Mouse (Mus musculus) spleen, embryonic (tissue): ENCODE measurements at regions not wholly inside any gene's neighbourhood (a gene's known extent, or its start where the extent isn't known, plus 50 kb on each side); places are given as distances from the start of the nearest gene placed in this dataset.

Experiments used
- CTCF ChIA-PET: fragments of 350-600 bp; sonication (Branson Sonifier 250); formaldehyde crosslinking; loops from one replicate; lab custom pipeline; 2022; lab: Charles Lee

DNA sequence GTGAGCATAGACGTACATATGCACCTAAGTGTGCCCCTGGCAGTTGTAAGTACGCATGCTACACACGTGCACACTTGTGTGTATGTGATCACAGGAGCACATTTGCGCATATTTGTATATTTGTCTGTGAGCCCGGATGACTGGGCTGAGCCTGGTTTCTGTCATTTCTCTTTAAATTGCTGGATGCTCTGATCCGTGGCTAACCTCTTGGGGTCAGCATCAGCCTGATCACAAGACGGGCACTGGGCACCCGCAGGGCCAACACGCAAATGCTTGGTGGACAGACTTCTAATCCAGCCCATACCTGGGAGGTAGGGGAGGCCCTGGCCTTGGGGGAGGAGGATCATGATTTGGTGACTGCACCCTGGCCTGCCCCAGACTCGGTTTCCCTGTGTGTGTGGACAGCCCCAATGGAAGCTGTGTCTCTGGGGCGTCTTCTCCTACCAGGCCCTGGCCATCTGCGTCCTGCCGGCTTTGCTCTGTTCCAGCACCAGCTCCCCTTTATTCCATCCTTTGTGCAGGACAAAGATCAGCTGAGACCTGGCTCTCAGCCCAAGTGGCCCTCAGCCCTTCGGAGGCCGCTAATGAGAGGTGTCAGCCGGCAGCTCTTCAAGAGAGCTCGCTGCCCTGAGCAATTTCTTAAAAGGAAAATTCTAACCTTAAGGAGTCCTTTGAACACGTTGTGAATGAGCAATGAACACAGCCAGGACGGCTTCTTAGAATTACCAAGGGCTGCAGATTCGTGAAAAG, 155.0 kb upstream of the A530016L24Rik start:
- CTCF ChIA-PET: no interaction called here

DNA sequence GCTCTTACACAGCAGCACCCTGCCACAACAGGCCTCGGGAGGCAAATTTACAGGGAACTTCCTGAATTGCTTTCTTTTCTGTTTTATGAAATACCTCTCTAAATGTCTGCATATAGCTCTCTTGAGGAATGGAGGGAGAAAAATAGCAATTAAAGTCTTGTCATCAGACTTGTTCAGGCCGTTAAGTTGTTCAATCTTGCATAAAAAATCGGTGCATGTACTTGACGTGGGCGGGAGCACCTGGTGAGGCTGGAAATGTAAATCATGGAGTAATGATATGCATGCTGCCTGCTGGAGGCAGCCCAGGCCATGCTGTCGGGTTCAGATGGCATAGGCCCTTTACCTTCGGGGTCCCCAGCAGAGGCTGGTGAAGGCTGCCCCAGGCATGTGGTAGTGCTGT, 153.6 kb upstream of the A530016L24Rik start:
- CTCF ChIA-PET: no interaction called here

- CTCF ChIA-PET: no interaction called here
These were observed 152.5 kb upstream of the A530016L24Rik start for GRCm38 (mm10) chr12:112336691-112337295.

DNA sequence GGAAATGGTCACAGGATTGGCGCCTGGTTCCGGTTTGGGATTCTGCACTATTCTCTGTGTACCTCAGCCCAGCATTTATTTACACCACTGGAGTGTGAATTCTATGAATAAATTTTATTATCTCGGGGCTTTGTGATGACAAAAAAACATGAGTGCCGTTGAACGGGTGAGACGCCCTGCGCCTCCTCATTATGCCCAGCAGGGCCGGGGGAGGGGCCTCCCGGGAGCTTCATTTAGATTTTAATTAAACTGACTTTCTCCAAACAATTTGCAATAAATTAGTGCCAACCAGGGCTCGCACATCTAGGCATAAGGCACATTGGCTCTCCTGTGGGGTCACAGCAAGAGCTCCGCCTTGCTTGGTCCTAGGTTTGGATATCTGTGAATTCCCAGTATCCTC, 151.8 kb upstream of the A530016L24Rik start:
- CTCF ChIA-PET: no interaction called here

- CTCF ChIA-PET: no interaction called here
These were observed 150.3 kb upstream of the A530016L24Rik start for GRCm38 (mm10) chr12:112338976-112339375.

DNA sequence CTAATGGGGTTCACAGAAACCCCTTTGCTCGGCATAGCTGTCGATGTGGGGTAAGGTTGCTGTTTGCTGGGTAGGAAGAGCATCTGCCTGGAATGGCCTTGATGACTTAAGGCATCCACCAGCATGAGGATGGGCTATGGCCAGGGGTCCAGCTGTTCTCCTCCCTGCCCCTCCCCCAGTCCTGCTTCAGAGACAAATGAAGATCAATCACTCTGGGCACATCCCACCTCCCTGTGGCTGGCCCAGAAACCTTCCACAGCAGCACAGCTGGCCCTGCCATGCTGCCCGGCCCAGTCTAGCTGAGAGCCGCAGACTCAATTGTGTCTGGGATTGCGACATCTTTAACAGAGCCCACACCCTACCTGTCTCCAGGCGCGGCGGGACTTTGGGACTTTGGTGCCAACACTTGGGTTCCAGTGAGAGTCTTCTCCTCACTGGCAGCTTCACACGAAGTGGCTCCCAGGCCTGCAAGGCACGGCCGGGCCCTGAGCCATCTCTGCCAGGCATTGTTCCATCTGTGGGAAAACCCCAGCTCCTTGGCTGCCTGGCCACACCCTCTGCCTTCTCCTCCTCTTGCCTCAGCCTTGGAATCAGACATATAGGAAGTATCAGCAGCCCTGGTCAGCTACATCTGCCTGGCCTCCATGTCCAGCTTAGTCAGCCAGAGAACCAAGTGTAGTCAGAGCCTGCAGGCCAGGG, 149.6 kb upstream of the A530016L24Rik start:
- CTCF ChIA-PET: no interaction called here

DNA sequence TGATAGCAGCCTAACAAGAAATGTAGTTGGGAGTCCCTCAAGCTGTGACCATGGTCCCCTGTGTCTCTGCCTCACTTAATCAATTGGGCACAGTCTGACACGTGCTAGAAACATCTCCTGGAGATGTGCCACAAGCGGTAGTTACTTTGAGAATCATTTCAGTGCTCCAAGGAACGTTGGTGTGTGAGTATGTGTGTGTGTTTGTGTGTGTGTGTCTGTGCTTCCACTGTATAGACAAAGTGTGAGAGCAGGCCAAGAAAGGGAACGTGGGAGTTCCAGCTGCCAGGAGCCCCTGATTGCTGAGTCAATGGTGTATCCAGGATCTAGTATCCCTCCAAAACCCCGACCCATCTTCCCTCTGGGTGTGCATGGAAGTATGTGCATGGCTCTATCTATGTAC, 149.0 kb upstream of the A530016L24Rik start:
- CTCF ChIA-PET: no interaction called here

DNA sequence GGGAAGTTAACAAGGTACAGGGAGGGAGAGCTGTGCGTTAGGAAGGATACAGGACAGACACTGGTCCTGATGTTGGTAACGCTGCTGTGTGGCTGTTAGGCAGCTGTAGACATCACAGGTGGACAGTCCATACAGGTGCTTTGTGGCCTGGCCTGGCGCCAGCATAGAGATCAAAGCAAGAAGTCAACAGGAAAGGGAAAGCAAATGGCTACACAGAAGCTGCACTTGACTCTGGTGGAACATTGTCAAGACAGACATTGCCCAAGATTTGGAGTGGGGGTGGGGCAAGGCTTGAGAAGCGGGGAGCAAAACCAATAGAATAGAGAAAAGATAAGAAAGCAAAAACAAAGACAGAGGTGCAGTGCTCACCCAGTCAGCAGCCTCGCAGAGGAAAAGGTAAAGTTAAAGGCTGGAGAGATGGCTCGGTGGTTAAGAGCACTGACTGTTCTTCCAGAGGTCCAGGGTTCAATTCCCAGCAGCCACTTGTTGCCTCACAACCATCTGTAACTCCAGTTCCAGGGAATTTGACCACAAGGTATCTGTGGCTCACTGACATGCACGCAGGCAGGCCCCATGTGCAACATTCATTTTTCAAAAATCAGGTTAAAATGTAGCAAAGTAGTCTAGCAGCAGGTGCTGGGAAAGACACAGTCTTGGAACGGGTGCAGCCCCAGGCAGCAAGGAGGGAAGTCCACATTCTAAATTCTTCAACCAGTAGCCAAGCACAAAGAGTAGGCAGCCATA, 147.3 kb upstream of the A530016L24Rik start:
- CTCF ChIA-PET: no interaction called here

GRCm38 (mm10) chr12:112343064-112343463, 146.2 kb upstream of the A530016L24Rik start:
- CTCF ChIA-PET: no interaction called here

GRCm38 (mm10) chr12:112344285-112344684, 145.0 kb upstream of the A530016L24Rik start:
- CTCF ChIA-PET: no interaction called here

GRCm38 (mm10) chr12:112345797-112346196, 143.5 kb upstream of the A530016L24Rik start:
- CTCF ChIA-PET: no interaction called here

DNA sequence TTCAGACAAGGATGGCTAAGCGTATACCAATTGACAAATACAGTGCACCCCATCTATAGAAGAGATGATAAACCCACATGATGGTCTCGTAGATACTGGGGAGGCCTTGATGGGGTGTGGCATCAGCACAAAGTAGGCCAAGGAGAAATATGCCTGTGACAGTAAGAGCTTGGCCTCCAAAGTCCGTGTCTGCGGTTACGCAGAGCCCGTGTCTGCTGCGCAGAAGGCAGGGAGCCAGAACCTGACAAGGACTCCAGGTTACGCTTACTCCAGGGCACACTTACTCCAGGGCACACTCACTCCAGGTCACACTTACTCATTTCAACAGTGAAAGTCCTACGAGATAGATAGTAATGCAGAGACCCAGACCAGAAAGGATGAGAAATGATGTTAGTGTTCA, 141.1 kb upstream of the A530016L24Rik start:
- CTCF ChIA-PET: no interaction called here

DNA sequence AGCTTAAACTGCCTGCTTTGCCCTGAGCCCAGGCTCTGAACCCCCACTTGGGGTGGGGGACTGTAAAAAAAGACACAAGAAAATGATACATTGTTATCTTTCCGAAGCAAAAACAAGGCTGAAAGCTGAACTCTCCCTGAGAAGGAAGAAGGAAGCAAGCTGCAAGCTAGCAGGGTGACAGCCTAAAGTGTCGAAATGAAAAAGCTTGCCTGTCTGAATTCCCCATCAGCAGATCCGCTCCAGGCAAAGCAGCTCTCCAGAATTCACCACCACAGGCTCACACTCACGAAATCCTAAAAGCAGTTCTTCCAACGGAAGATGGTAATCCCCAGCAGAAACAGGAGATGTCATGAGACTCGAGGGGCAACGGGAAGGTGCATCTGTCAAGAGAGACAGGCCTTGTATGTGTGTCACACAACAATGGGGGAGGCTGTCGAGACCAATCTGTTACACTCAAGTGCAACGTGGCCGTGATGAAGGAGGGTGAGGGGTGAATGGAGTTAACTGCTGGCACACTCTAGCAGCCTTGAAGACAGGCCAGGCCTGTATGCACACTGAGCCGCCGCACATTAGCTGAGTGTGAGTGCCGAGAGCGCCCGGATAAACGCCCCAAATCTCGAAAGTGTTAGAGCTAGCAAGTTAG, 139.5 kb upstream of the A530016L24Rik start:
- CTCF ChIA-PET: interaction anchor here (0.7 kb wide), 1 partner anchor 64 kb away, joined by 3 read pairs; no protein-coding TSS in a partner anchor

- CTCF ChIA-PET: no interaction called here
These were observed 138.5 kb upstream of the A530016L24Rik start for GRCm38 (mm10) chr12:112350733-112351132.

GRCm38 (mm10) chr12:112363349-112363748, 125.9 kb upstream of the A530016L24Rik start:
- CTCF ChIA-PET: no interaction called here

GRCm38 (mm10) chr12:112367221-112367620, 122.0 kb upstream of the A530016L24Rik start:
- CTCF ChIA-PET: no interaction called here

DNA sequence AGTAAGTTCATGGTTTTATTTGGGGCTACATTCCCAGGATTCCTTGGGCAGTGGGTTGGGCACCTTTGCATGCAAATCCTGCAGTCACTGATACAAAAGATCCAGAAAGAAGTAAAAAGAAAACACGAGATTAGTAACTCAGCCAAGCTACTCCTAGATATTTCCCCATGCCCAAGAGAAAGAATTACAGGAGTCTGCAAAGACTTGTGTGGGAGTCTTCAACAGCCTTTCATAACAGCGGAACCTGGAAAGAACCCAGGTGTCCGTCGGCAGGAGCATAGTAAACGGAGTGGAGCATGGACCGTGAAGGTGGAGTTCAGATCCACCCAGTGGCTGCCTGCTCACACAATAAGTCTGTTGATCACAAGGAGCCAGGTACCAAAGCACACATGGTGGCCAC, 121.1 kb upstream of the A530016L24Rik start:
- CTCF ChIA-PET: no interaction called here

- CTCF ChIA-PET: interaction anchor here (0.5 kb wide), 1 partner anchor 366 kb away, joined by 3 read pairs; no protein-coding TSS in a partner anchor
These were observed 119.5 kb upstream of the A530016L24Rik start for GRCm38 (mm10) chr12:112369581-112370371.

DNA sequence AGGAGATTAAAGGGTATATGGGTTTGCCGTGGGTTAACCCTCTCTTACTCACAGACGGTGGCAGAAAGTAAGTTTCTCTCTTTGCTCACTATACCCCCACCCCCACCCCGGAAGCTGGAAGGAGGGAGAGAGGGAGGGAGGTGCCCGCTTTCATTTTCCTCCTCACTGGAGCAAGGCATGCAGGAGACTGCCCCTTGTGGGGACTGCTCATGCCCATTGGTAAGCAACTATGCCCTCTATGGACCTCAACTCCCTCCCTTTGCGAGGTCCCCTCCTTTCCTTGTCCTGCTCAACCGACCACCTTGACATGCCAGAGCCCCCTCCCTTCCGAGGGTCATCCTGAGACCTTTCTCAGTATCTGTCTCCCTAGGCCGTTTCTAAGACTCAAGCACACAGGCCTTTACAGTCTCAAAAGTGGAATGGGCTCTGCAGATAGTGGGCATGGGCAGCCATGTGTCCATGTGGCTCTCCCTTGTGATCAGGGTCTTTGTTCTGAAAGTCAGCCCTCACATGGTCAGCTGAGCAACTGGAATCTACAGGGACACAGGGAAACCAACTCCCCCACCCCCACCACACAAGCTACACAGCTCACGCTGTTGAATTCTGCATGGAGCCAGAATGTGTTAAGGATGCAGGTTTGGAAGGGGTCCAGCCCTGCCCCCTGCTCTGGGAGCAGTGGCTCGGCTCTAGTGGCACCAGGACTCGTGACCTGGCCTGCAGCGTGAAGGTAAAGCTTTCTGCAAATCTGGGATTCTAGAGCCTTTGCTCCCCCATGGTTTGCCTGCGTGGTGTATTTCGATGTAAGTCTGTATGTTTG, 116.8 kb upstream of the A530016L24Rik start:
- CTCF ChIA-PET: no interaction called here

- CTCF ChIA-PET: no interaction called here
These were observed 115.3 kb upstream of the A530016L24Rik start for GRCm38 (mm10) chr12:112373966-112374365.
